Mouse (Mus musculus) yolk sac, embryonic 10.5 days (tissue): Measurements from ENCODE around the gene Faf2.

Source experiments
- DNase-seq: peaks from one replicate; pipeline ENCODE4 v3.0.0-alpha.2; 2017; ENCODE audit warnings: low spot score

Faf2 gene

GRCm38 (mm10) chr13:54681291-54681690 is 59.7 kb downstream of the Faf2 start:
- no peak for DNase-seq

- DNase-seq: no peak
These were observed 61.7 kb downstream of the Faf2 start for GRCm38 (mm10) chr13:54683301-54683700.

DNA sequence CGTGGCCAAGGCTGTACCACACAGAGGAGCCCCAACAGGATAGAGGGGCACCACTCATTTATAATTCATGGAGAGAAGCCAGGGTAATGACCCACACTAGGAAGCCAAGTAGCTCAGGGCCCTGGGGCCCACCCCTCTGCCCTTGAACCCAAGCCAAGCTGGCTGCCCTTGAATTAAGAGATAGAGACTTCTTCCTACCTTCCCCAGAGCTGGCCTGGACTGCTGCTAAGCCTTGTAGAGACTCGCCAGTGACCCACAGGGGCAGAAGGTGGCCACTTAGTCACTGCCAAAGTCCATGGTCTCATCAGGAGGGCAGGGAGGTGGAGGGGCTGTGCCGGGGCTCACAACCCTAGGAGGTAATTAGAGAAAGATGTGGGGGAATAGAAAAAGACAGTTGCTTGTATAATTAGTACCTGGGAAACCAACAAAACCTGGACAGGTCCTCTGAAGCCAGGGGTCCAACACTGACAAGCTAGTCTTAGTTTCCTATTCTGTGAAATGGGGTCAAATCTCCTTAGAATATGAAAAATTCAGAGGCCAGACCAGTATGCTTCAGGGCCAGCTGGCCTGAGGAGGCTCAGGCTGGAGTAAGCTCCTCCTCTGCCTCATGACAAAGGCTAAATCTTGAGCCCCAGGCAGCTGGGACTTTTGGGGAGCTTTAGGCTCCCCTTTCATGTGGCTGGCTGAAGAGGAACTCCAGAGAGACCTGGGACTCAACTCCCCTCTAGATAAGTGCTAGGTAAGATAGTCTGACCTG is 62.7 kb downstream of the Faf2 start:
- DNase-seq: no peak

DNA sequence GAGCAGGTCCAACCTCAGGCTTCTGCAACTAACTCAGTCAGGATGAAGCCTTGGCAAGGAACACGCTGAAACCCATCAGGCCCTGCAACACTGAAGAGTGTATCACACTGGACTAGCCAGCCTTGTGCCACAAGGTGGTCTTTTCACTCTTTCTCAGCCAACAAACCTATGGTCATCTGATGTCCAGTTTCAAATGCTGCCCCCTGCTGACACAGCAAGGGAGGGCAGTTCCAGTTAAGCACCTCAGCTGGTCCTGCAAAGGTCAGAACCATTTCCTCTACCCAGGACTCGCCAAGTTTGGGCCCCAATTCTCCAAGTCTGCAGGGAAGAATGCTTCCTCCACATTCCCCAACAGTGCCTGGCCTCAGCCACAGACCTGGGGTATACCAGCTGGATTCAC is 63.6 kb downstream of the Faf2 start:
- DNase-seq: peak; percentile 41

- no peak for DNase-seq
These were observed 64.8 kb downstream of the Faf2 start for GRCm38 (mm10) chr13:54686139-54687053.

- DNase-seq: peak; percentile 77
These were observed 65.5 kb downstream of the Faf2 start for GRCm38 (mm10) chr13:54687096-54687495.

GRCm38 (mm10) chr13:54687575-54688424 is 66.2 kb downstream of the Faf2 start:
- peak; percentile 99 for DNase-seq

DNA sequence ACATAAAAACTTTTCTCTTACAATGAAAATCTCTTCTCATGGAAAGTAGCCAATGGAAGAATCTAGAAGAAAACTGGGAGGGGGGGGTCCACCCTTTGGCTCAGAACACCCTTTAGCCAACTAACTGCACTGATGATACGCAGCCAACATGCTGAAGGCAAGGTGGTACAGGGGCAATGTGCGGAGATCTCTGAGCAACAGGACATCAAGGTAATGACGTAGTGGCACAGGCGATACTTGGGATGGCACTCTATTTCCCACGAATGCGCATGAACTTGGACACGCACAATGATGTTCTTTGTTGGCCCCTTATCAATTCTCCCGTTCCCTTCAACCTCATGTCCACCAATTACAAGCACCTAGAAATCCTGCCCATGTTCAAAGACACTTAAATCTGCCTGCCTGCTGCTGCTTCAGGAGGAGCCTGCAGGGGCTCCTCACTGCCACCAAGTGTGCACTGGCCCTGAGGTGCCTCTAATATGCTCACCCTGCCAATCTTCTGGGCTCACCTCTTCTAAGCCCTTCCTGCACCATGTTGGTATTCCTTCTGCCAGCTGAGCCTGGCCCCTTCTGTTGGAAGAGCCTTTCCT is 68.7 kb downstream of the Faf2 start:
- DNase-seq: no peak

GRCm38 (mm10) chr13:54691737-54692136 is 70.2 kb downstream of the Faf2 start:
- no peak for DNase-seq

DNA sequence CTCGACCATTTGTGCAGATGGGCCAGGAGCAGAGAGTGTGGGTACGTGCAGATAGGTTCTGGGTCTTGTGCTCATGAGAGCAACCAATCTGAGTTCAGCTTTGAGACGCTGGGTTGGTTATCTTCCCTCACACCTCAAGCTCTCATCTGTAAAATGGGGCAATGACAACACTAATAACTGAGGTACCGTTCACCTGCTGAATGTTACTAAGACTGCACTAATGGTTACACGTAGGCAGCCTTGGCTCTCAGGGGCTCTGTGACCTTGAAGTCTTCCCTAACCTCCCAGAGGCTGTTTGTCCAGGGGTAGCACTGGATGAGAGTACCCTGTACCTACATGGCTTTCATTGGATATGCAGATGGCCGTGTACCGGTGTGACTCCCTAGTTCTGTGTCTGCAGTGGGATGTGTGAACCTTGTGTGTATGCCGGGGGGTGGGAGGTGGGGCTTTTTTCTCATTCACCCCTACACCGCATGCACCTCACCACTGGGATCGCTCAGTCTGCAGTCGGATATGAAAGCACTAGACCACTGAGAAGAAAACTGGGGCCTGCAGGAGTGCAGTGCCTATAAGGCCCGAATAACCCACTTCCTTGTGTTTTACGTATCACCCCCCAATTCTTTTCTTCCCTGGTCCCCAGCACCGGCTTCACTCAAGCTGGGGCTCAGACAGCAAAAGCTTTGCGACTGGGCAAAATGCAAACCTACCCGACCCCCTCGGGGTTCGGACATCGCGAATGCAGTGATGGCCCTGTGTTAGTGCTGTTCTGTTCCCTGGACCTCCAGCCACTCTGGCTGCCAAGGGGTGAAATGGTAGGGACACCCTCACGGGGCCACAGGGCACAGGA is 71.3 kb downstream of the Faf2 start:
- DNase-seq: no peak

- peak; percentile 99 for DNase-seq
These were observed 72.2 kb downstream of the Faf2 start, which contains the start of gene Rnf44 for GRCm38 (mm10) chr13:54693558-54694347. Rnf44 (minus strand) TSS chr13:54693907.

DNA sequence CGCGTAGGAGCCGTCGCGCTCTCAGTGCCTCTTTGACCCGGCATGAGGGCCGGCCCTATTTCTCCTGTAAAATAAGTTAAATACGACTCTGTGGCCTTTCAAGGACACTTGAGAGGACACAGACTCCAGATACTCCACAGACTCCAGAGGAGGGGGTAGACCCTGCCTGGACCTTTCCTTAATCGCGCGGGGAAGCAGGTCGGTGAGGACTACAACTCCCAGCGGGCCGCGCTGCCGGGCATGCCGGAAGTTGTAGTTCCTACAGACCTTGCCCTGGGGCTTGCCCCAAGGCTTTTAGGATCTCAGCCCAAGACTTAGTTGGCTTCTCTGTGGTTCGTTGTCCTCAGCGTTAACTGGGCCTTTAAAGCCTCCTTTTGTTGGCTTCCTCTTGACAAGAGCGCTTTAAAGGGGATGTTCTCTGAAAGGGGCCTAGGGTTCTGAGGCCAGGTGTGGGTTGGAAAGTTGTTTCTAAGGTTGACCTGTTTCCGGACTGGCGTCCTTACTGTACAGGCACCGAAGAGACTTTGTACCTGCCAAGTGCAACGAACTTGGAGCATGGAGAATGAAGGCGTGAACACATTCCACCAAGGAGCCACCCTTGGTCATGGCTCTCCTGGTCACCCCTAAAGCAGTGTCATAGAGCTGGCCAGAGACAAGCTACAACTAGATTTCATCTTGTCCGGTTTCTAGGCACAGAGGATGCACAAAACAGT is 72.9 kb downstream of the Faf2 start:
- no peak for DNase-seq

DNA sequence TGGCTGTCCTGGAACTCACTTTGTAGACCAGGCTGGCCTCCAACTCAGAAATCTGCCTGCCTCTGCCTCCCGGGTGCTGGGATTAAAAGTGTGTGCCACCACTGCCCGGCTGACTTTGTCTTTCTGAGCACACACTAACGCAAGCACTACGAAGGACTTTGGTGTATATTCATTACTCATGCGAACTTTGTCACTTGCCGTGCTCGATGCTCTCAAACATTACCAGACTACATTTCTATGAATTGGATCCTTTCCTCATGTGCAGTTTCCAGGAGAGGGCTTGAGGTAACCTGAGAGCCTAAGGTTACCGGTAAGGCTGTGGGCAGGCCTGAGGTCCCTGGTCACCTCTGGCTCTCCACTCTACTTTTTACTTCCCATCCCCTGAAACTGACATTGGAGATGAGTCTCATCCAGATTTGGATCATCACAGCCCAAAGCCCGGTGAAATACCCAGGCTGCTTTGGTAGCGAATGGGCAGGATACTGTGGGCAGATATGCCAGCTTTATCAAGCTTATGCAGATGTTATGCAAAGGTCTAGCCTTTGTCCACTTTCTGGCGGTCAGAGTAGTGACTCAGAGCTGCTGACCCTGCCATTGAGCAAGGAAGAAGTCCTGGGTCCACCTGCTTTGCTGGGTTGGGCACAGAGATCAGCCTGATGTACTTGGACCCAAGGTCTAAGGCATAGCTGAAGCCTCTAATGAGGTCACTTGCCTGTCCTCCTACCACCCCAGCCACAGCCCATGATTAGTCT is 74.1 kb downstream of the Faf2 start:
- no peak for DNase-seq

DNA sequence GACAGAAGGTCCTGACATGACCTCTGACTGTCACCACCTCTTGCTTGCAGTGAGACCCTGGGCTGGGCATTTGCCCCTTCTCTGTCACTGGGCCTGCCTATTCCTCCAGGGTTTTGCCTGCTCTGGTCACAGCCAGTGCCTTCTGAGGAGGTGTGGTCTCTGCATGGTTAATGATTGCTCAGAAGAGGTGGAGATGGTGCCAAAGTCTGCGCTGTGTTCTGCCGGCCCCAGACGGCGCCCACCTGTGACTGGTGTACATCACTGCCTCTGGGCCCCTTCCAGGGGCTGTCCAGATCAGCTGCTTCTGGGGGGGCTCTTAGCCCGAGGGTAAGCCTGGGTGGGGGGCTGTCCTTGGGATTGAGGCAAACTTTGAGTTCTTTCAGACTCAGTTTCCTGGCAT is 79.7 kb downstream of the Faf2 start, which contains the start of gene Cdhr2:
Cdhr2 (plus strand) TSS at position 219 of the 400 bp plus-strand sequence.
- DNase-seq: peak; percentile 86

DNA sequence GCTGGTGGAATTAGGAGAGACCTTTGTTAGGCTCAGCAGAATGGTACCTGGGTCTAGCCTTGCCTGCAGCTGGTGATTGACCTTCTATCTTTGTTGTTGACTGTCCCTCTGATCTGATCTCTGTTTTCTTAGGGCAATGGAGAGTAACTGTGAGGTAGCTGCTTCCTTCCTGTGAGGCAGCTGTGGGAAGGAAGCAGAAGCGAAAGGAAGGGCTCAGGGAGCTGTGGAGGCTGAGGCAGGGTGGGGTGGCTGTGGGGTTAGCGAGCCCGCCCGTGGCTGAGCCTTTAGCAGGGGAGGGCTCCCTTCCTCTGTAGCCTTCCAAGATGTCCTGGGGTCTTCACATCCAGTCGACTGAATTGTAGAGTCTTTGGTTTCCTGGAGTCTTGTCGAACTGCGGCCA is 80.9 kb downstream of the Faf2 start:
- DNase-seq: no peak

GRCm38 (mm10) chr13:54704890-54705289 is 83.3 kb downstream of the Faf2 start:
- DNase-seq: peak; percentile 70

GRCm38 (mm10) chr13:54710866-54711265 is 89.3 kb downstream of the Faf2 start:
- no peak for DNase-seq
